Mouse (Mus musculus) liver, embryonic 14.5 days (tissue): ENCODE data around the gene Rpp30. TPM values are rescaled to one million over a fixed set of nuclear protein-coding genes. Genes with fewer than 3 reads are reported as not detected.

ENCODE experiments used
- ATAC-seq: fragments of 200-750 bp; cut with Nextera tagmentation; 2 replicates; pipeline ENCODE4 v1.8.0; 2017; ENCODE audit warnings: moderate number of reproducible peaks, mild to moderate bottlenecking, moderate library complexity; ENCODE audit not compliant: insufficient read depth
- DNase-seq, 3 experiments: peaks; one replicate each; pipeline ENCODE4 v3.0.0-alpha.2; 2012 to 2013; ENCODE audit warnings: low read depth in 3 of 3, low spot score in 3 of 3
- H3K27ac ChIP-seq: fragments of 300-500 bp; sonication (generic); 2 replicates; pipeline ENCODE4 v1.5.1; 2014; ENCODE audit warnings: moderate library complexity, mild to moderate bottlenecking, control low read depth, inconsistent platforms
- H3K27me3 ChIP-seq: fragments of 300-500 bp; sonication (generic); 2 replicates; pipeline ENCODE4 v1.6.1; 2014; ENCODE audit warnings: mild to moderate bottlenecking, low read length, moderate library complexity; ENCODE audit not compliant: control insufficient read depth, insufficient read depth
- H3K36me3 ChIP-seq: fragments of 300-500 bp; sonication (generic); replicated peaks from 2 replicates; pipeline ENCODE4 v1.6.1; 2014; ENCODE audit warnings: low read depth; ENCODE audit not compliant: control insufficient read depth, insufficient read depth
- H3K4me1 ChIP-seq, 2 experiments: fragments of 200-500 bp in 1 of 2; fragments of 300-500 bp in 1 of 2; sonication (generic) in 1 of 2; replicated peaks; 2 replicates each; pipeline ENCODE4 v1.6.1; 2012 to 2014; ENCODE audit warnings: antibody characterized with exemption in 1 of 2, inconsistent platforms in 1 of 2, low read length in 1 of 2; ENCODE audit not compliant: control insufficient read depth in 2 of 2, insufficient read depth in 2 of 2
- H3K4me2 ChIP-seq: fragments of 300-500 bp; sonication (generic); 2 replicates; pipeline ENCODE4 v1.6.1; 2014; ENCODE audit warnings: low read depth, mild to moderate bottlenecking, control low read depth, moderate library complexity
- H3K4me3 ChIP-seq, 2 experiments: fragments of 200-500 bp in 1 of 2; fragments of 300-500 bp in 1 of 2; sonication (generic) in 1 of 2; 2 replicates each; pipeline ENCODE4 v1.5.1; 2012 to 2014; ENCODE audit warnings: low read depth in 2 of 2, low read length in 2 of 2, mild to moderate bottlenecking in 2 of 2, control low read depth in 1 of 2, inconsistent platforms in 1 of 2, moderate library complexity in 1 of 2; ENCODE audit not compliant: insufficient read depth in 1 of 2
- H3K9ac ChIP-seq: fragments of 300-500 bp; sonication (generic); replicated peaks from 2 replicates; pipeline ENCODE4 v1.6.1; 2014; ENCODE audit warnings: mild to moderate bottlenecking, control low read depth, moderate library complexity
- H3K9me3 ChIP-seq: fragments of 300-500 bp; sonication (generic); 2 replicates; pipeline ENCODE4 v1.6.1; 2016; ENCODE audit warnings: low read length, mixed read lengths; ENCODE audit not compliant: control insufficient read depth
- CTCF ChIP-seq: IDR thresholded peaks from 2 replicates; pipeline ENCODE4 v1.5.1; 2016; ENCODE audit warnings: antibody characterized with exemption, low read depth, control low read depth
- EP300 ChIP-seq: IDR thresholded peaks from 2 replicates; pipeline ENCODE4 v1.6.1; 2016; ENCODE audit warnings: antibody characterized with exemption, low read depth
- WGBS: fragments of 180-500 bp; shearing (Covaris S2); extraction: QIAGEN DNeasy Blood & Tissue Kit; methylation state at CpG from one replicate; pipeline ENCODE4 v1.1.7; 2014; ENCODE audit not compliant: insufficient replicate concordance; 5-methylcytosine and 5-hydroxymethylcytosine counted together
- polyA plus RNA-seq, 2 experiments: library from polyadenylated mRNA; depleted of rRNA in 1 of 2; stranded (reverse) in 1 of 2; unstranded in 1 of 2; fragments of >200 nt; fragmentation: Nextera tagmentation in 1 of 2; extraction: Ambion mirVana in 1 of 2; gene quantifications; 2 replicates each; pipeline versions ENCODE4 v1.2.1 to v1.2.3; 2012 to 2014

Gene Rpp30
- polyA plus RNA-seq, 2 experiments = 16.2 to 46.0 TPM

DNA sequence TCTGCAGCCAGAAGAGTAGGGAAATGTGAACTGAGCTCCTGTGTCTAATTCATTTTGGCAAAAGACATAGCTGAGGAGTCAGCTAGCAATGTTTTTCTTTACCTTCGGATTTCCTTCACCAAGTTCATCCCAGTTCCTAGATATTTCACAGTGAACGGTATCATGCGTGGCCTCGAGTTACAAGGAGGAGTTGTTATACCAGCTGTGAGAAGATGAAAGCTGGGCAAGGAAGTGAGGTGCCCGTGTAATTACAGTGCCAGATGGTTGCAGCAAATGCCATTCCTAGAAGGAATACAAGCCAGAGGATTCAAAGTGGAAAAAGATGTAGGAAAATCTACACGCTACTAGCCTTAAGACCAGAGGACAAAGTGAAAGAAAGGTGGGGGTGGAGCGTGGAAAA, 15.4 kb downstream of the Rpp30 start:
- 77% methylated on average over 7 of the region's 7 CpGs for WGBS
- ATAC-seq = no peak
- no peak overlapping the region for H3K27ac ChIP-seq
- H3K27me3 ChIP-seq = no peaks in the 10 kb centered on the region
- H3K4me2 ChIP-seq = no peak overlapping the region
- no peak for TF ChIP-seq CTCF
- no peak for TF ChIP-seq EP300
- H3K36me3 ChIP-seq = peaks cover 11% of the 10 kb centered on the region
- no peak overlapping the region for H3K9ac ChIP-seq
- no peaks in the 10 kb centered on the region for H3K9me3 ChIP-seq
- H3K4me3 ChIP-seq = no peak overlapping the region
- no peak for DNase-seq
- H3K4me1 ChIP-seq = no peaks in the 10 kb centered on the region

GRCm38 (mm10) chr19:36103909-36104308, 20.4 kb downstream of the Rpp30 start:
- WGBS = 47% methylated on average over 5 of the region's 5 CpGs
- Histone ChIP-seq H3K9ac (no peak overlapping the region), H3K27ac (no peak overlapping the region), H3K4me2 (no peak overlapping the region), H3K4me1 (no peaks in the 10 kb centered on the region), H3K9me3 (no peaks in the 10 kb centered on the region), H3K27me3 (no peaks in the 10 kb centered on the region), H3K36me3 (peaks cover 9% of the 10 kb centered on the region), H3K4me3 (no peak overlapping the region)
- ATAC-seq = no peak
- no peak for DNase-seq
- no peak for TF ChIP-seq CTCF
- TF ChIP-seq EP300 = no peak

DNA sequence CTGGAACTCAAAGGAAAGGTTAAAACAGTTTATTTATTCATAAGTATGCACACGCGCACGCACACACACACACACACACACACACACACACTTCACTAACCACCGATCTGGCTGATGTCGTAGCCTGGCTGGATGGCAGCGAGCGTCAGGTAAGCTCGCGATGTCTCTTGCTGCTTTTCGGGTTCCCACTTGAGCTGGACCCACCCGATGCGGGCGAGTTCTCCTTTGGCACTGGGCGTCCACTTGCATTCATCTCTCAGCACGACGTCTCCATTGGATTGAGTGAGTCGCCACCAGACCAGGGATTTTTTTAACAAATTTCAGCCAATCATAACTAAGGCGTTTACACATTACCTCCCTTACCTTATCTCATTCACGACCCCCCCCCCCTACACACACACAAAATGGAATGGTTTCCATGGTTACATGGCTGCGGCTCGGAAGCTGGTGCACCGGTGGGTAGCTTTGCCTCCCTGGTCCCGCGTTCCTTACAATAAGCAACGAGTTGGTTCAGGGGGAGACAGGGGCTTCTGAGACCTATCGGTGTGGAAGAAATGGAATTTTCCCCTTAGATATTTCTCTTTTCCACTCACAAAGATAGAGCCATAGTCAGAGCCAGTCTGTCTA, 25.9 kb downstream of the Rpp30 start:
- H3K27me3 ChIP-seq = no peaks in the 10 kb centered on the region
- no peaks in the 10 kb centered on the region for H3K9me3 ChIP-seq
- DNase-seq = no peak
- H3K4me1 ChIP-seq = no peaks in the 10 kb centered on the region
- no peak overlapping the region for H3K4me3 ChIP-seq
- no peak overlapping the region for H3K27ac ChIP-seq
- WGBS = 79% methylated on average over 26 of the region's 26 CpGs
- ATAC-seq = no peak
- no peaks in the 10 kb centered on the region for H3K36me3 ChIP-seq
- no peak overlapping the region for H3K9ac ChIP-seq
- TF ChIP-seq EP300 = no peak
- TF ChIP-seq CTCF = no peak
- H3K4me2 ChIP-seq = no peak overlapping the region

- ATAC-seq = no peak
- TF ChIP-seq EP300 (no peak), CTCF (no peak)
- H3K4me2 ChIP-seq = no peak overlapping the region
- no peak overlapping the region for H3K27ac ChIP-seq
- H3K9ac ChIP-seq = no peak overlapping the region
- H3K27me3 ChIP-seq = no peaks in the 10 kb centered on the region
- DNase-seq = no peak
- H3K9me3 ChIP-seq = no peaks in the 10 kb centered on the region
- no peaks in the 10 kb centered on the region for H3K36me3 ChIP-seq
- WGBS = 48% methylated on average over 7 of the region's 7 CpGs
- H3K4me1 ChIP-seq = no peaks in the 10 kb centered on the region
- no peak overlapping the region for H3K4me3 ChIP-seq
These were observed 26.9 kb downstream of the Rpp30 start for GRCm38 (mm10) chr19:36110465-36110864.

GRCm38 (mm10) chr19:36111054-36111895, 27.8 kb downstream of the Rpp30 start:
- peak in 2 of 3 experiments; percentile 4 to 7 for DNase-seq
- Histone ChIP-seq H3K9me3 (no peaks in the 10 kb centered on the region), H3K27ac (no peak overlapping the region), H3K27me3 (no peaks in the 10 kb centered on the region), H3K4me3 (no peak overlapping the region), H3K4me1 (no peaks in the 10 kb centered on the region), H3K36me3 (no peaks in the 10 kb centered on the region), H3K4me2 (no peak overlapping the region), H3K9ac (no peak overlapping the region)
- WGBS = 29% methylated on average over 7 of the region's 7 CpGs
- ATAC-seq = no peak
- TF ChIP-seq EP300 (no peak), CTCF (peak; percentile 49)
